Mouse (Mus musculus) kidney, adult 2 months (tissue): Measurements from ENCODE around the gene Cnn1.

ENCODE experiments used
- CTCF ChIP-seq: fragments of 200-500 bp; conservative IDR thresholded peaks from 2 replicates; pipeline ENCODE4 v1.5.1; 2011; ENCODE audit warnings: low read depth, mild to moderate bottlenecking, control low read depth, low read length, moderate library complexity, mixed read lengths; ENCODE audit not compliant: insufficient read depth, insufficient read length
- POLR2A ChIP-seq: fragments of 200-500 bp; IDR thresholded peaks from one replicate; pipeline ENCODE4 v1.6.1; 2011; ENCODE audit warnings: low read depth, low read length, control low read depth

- TF ChIP-seq CTCF (no peak), POLR2A (no peak)
Measured at GRCm38 (mm10) chr9:22055713-22056112, 43.3 kb upstream of the Cnn1 start.
